Mouse (Mus musculus) regulatory T cell (primary cell): Measurements from ENCODE around the gene Focad.

ENCODE experiments used
- in situ Hi-C: fragments of 300-600 bp; cut with MboI, MseI; formaldehyde crosslinking; loops from one replicate; pipeline ENCODE4 v1.15.1; 2025; ENCODE audit warnings: high pct_unique_total_duplicates

Focad gene

GRCm38 (mm10) chr4:88300832-88301621, 206.6 kb downstream of the Focad start:
- in situ Hi-C loops: no loop called here

GRCm38 (mm10) chr4:88302291-88302690, 207.9 kb downstream of the Focad start:
- in situ Hi-C loops: no loop called here

- in situ Hi-C loops: no loop called here
Measured at GRCm38 (mm10) chr4:88307691-88308090, 213.3 kb downstream of the Focad start.

GRCm38 (mm10) chr4:88308342-88309116, 214.1 kb downstream of the Focad start:
- in situ Hi-C loops: no loop called here

- in situ Hi-C loops: loop anchor here (5.0 kb wide), 1 partner anchor 233 kb away; no protein-coding TSS in a partner anchor
Measured at GRCm38 (mm10) chr4:88309676-88310075, 215.2 kb downstream of the Focad start.

GRCm38 (mm10) chr4:88314898-88315297, 220.5 kb downstream of the Focad start:
- in situ Hi-C loops: loop anchor here (5.0 kb wide), 1 partner anchor 227 kb away; no protein-coding TSS in a partner anchor

GRCm38 (mm10) chr4:88320067-88320466, 225.6 kb downstream of the Focad start:
- in situ Hi-C loops: no loop called here

- in situ Hi-C loops: no loop called here
Measured at GRCm38 (mm10) chr4:88325392-88325791, 231.0 kb downstream of the Focad start.

GRCm38 (mm10) chr4:88334533-88334932, 240.1 kb downstream of the Focad start:
- in situ Hi-C loops: no loop called here

GRCm38 (mm10) chr4:88336753-88337152, 242.3 kb downstream of the Focad start:
- in situ Hi-C loops: no loop called here

GRCm38 (mm10) chr4:88337365-88337764, 242.9 kb downstream of the Focad start:
- in situ Hi-C loops: no loop called here

- in situ Hi-C loops: no loop called here
Measured at GRCm38 (mm10) chr4:88338130-88338529, 243.7 kb downstream of the Focad start.

- in situ Hi-C loops: no loop called here
Measured at GRCm38 (mm10) chr4:88344468-88344867, 250.0 kb downstream of the Focad start.

- in situ Hi-C loops: loop anchor here (5.0 kb wide), 3 partner anchors 303 to 978 kb away; no protein-coding TSS in a partner anchor
Measured at GRCm38 (mm10) chr4:88345065-88345464, 250.6 kb downstream of the Focad start.

GRCm38 (mm10) chr4:88345938-88346337, 251.5 kb downstream of the Focad start:
- in situ Hi-C loops: loop anchor here (5.0 kb wide), 3 partner anchors 304 to 979 kb away; no protein-coding TSS in a partner anchor

GRCm38 (mm10) chr4:88350910-88351309, 256.5 kb downstream of the Focad start:
- in situ Hi-C loops: no loop called here

GRCm38 (mm10) chr4:88356652-88357051, 262.2 kb downstream of the Focad start:
- in situ Hi-C loops: loop anchor here (5.0 kb wide), 1 partner anchor 191 kb away; no protein-coding TSS in a partner anchor

- in situ Hi-C loops: loop anchor here (5.0 kb wide), 1 partner anchor 190 kb away; no protein-coding TSS in a partner anchor
Measured at GRCm38 (mm10) chr4:88357431-88357830, 263.0 kb downstream of the Focad start.

GRCm38 (mm10) chr4:88369951-88370350, 275.5 kb downstream of the Focad start:
- in situ Hi-C loops: no loop called here

- in situ Hi-C loops: no loop called here
Measured at GRCm38 (mm10) chr4:88370819-88371218, 276.4 kb downstream of the Focad start.

GRCm38 (mm10) chr4:88372293-88373224, 278.1 kb downstream of the Focad start:
- in situ Hi-C loops: no loop called here
